Mouse (Mus musculus) urinary bladder, postnatal 14 days (tissue): ENCODE data around the gene Gm9508.

Experiments
- DNase-seq: peaks from one replicate; pipeline ENCODE4 v3.0.0; 2021; ENCODE audit warnings: low spot score

The Gm9508 gene

DNA sequence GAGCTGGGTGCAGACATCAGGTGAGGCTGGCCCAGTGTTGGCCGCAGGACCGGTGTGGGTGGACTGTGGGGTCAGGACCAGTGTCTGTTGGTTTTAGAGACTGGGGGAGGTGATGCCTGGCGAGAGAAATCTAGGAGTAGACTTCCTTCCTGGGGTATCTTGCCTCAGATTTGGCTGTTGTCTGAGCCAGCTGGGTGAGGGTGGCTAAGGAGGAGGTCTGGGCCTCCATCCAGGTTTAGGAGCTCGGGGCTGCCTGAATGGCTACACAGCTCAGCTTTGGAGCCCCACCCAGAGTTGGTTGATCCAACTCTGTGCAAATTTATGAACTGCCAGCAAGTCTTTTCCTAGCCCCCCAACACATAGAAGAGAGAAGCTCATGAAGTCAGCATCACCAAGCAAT is 29.6 kb downstream of the Gm9508 start:
- no peak for DNase-seq

DNA sequence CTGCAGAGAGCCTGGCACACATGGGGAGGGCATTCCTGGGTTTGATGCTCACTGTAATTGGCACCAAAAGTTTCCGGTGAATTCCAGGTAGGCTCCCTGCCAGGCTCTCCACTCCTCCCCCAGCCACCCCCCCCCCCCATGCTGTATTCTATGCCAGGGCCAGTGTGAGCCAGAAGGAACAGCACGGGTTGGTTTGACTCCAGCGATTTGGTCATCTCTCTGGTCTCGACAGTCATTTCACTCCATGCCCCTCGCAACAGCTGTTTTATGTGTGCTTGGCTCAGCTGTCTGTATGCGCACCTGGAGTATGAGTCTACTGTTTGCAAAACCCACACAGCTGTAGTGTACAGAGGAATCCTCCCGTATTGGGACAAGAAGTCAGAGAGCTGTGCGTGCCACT is 30.7 kb downstream of the Gm9508 start:
- DNase-seq = no peak

DNA sequence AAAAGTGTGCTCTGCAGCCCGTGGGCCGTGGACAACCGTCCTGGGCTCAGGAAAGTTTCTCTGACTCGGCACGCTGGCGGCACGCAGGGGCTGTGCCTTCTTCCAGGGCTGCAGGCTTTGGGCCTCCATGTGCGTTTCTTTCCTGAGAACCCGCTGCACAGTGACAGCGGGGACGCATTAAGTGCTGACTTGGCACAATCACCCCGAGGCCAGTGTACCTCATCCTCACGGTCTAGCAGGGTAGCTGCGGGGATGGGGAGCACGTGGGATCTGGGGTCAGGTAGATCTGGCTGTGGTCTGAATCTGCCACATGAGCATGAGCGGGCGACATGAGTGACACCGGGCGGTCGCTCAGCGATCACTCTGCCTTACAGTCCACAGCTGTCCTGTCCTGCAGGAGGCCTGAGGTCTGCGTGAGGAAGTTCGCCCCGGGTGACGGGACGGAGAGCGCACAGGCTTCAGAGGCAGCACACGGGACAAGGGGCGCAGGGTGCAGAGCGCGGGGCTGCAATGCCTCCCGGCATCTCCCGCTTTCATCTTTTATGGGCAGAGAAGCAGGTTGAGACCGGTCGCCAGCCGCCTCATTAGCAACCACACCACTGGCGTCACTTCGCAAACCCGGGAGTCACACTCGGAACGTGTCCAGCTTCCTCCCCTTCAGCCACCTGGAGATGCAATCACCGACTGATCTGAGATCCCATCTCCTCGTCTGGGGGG is 32.9 kb downstream of the Gm9508 start:
- DNase-seq = no peak

DNA sequence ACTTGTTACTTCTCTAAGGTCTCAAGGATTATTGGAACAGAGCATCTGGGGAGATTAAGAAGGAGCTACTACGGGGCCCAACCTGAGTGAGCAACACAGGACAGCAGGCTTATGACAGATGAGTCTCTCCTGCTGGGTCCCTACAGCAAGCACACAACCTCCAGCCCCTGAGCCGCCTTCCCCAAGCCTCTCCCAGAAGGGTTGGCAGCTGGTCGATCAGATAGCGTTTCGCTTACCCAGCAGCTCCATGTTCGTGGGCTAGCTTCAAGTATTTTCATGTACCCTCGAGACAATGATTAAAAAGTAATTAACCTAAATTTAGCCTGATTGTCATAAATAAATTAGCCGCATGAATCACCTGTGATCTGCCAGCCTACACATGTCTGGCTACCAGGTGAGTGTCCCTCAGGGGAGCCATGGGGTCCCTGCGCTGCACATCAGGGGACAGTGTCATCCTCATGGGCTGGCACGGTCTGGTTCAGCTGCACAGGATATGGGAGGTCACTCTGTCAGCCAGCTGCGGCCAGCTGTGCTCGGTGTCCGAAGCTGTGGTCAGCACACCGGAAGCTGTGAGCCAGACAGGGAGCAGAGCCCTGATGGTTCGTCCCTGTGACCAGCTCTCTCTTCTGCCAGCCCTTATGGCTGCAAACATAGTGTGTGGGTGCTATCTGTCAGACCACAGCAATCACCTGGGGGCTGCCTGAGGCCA is 38.6 kb downstream of the Gm9508 start:
- peak; percentile 36 for DNase-seq

DNA sequence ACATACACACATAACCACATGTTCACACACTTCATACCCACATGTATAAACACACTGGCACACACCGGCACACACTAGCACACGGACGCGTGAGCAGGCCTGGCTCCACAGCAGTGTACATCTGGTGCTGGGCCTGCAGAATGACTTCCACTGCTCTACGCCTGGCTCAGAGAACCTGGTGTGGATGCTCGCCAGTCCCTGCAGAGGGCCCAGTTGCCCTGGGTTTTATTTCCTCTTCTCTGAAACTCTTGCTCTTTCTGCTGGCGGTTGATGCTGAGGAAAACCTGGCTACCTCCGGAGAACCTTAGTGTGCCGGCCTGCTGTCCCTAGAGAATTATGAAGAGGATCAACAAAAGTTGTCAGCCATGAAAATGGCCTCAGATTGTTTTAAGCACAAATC is 45.0 kb downstream of the Gm9508 start:
- DNase-seq = no peak

DNA sequence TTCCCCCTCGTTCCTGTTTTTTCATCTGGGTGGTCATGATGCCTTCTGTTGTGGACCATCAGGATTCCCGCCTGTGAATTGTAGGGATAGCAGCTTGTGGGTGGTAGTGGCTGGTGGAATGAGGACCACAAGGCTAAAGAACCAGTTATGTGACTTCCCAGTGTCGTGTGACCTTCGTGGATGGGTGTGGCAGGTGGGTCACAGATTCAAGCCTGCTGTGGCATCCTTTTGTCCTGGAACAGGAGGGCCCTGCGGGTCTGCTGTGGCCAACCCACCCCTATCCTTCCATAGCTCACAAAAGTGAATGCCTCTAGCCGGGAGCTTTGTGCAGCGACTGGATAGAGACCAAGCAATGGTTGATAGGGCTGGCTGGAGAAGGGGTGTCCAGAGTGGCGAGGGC is 49.1 kb downstream of the Gm9508 start:
- DNase-seq = no peak

DNA sequence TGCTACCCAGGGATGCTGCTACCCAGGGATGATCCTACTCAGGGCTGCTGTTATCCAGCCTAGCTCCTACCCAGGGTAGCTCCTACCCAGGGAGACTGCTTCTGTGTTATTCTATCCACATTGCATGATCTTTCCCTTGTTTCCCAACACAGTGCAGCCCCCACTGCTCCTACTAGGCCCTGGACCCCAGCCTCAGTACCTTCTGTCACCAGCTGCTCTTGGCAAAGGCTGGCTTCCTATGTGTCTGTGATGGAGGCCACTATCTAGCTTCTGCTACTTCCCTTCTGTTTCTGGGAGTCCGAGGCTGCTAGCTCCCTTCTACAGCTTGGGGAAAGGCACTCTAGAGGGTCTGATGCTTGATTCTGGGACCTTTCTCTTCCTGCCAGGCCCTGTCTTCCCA is 49.6 kb downstream of the Gm9508 start:
- DNase-seq = no peak
